ENCODE assay signal across 11 mouse cellular contexts in the genomic region with DNA sequence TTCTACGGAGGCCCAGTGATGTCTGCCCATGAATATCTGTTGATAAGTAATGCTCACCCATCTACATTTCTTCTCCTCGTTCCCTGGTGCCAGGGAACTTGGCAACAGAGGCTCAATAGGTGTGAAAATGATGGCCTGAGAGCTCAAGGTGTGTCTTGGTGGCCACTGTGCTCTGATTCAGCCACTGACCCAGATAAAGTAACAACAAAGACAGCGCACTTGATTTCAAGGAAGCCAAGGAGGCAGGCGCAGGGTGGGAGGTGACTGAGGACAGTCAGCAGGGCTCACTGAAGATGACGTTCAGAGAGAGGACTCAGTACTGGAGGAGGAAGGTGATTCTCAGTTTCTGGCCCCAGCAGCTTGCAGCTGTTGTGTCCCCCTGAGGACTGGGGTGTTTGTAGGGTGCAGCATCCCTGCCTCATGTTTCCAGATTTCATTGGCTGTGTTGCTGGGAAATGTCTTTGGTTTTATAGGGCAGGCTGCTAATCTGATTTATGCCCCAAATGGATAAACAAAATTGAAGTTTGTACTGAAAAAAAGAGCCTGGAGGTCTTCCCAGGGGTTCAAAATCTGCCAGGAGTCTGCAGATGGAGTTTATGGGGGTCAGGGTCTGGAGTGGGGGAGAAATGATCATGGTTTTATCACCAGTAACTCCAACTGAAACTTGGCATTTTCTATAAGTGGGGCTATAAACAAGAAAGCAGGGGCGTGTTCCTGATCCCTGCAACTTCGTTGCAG. TPM values are rescaled to one million over a fixed set of nuclear protein-coding genes. Genes with fewer than 3 reads are reported as not detected.
DNase-seq lines count a peak whose midpoint lies in the region; ATAC-seq and TF ChIP-seq lines count a peak whose summit lies in the region.
"Had no signal": no experiment of that assay in that cellular context is flagged by ENCODE, and none has a peak within 500 bp of the region (broad histone marks: within the 10 kb centered on the region; RNA-seq: fewer than 3 reads in every experiment).

No protein-coding gene starts in this region.

- no peak overlapping the region for H3K4me3 ChIP-seq in forebrain, embryonic 13.5 days
- H3K4me3 ChIP-seq in forebrain, embryonic 11.5 days (ENCODE audit: low read depth, low read length), result no peak overlapping the region
- H3K4me3 ChIP-seq in thymus, adult 2 months (ENCODE audit: control insufficient read depth, insufficient read depth, low read length), result 0 out of 2 replicates have a peak overlapping the region, but pooled peaks have one; percentile 11
- no peak overlapping the region for H3K4me3 ChIP-seq in stomach, embryonic 16.5 days (replicated peaks; ENCODE audit: low read length)
- H3K4me3 ChIP-seq: embryonic facial prominence, embryonic 15.5 days; heart, embryonic 13.5 days had no signal

- no peak overlapping the region; the same call in 1 of the 2 replicates for H3K27ac ChIP-seq in forebrain, embryonic 13.5 days
- H3K27ac ChIP-seq in forebrain, embryonic 11.5 days (ENCODE audit: low read depth, low read length), result no peak overlapping the region
- peak overlapping the region; percentile 21; the same call in 1 of the 2 replicates for H3K27ac ChIP-seq in thymus, adult 2 months (ENCODE audit: control insufficient read depth, insufficient read depth, low read length)
- H3K27ac ChIP-seq in stomach, embryonic 16.5 days (ENCODE audit: low read length), result peak overlapping the region; percentile 38; the same call in 1 of the 2 replicates
- H3K27ac ChIP-seq: embryonic facial prominence, embryonic 15.5 days; heart, embryonic 13.5 days had no signal

- H3K9ac ChIP-seq in forebrain, embryonic 13.5 days, result no peak overlapping the region
- no peak overlapping the region for H3K9ac ChIP-seq in forebrain, embryonic 11.5 days (ENCODE audit: low read length)
- no peak overlapping the region for H3K9ac ChIP-seq in stomach, embryonic 16.5 days (ENCODE audit: low read length)
- H3K9ac ChIP-seq: embryonic facial prominence, embryonic 15.5 days; heart, embryonic 13.5 days had no signal

- peak overlapping the region; percentile 18 for H3K4me2 ChIP-seq in forebrain, embryonic 13.5 days
- no peak overlapping the region for H3K4me2 ChIP-seq in forebrain, embryonic 11.5 days (ENCODE audit: low read depth, low read length, severe bottlenecking)
- 0 out of 2 replicates have a peak overlapping the region, but pooled peaks have one; percentile 4 for H3K4me2 ChIP-seq in stomach, embryonic 16.5 days (ENCODE audit: low read depth, low read length)
- H3K4me2 ChIP-seq: embryonic facial prominence, embryonic 15.5 days; heart, embryonic 13.5 days had no signal

- no peaks in the 10 kb centered on the region for H3K36me3 ChIP-seq in forebrain, embryonic 13.5 days (ENCODE audit: poor library complexity, severe bottlenecking)
- no peaks in the 10 kb centered on the region for H3K36me3 ChIP-seq in forebrain, embryonic 11.5 days (ENCODE audit: control insufficient read depth, insufficient read depth, low read length)
- H3K36me3 ChIP-seq in thymus, adult 2 months (ENCODE audit: control insufficient read depth, insufficient read depth, low read length), result no peaks in the 10 kb centered on the region
- no peaks in the 10 kb centered on the region for H3K36me3 ChIP-seq in stomach, embryonic 16.5 days (ENCODE audit: control insufficient read depth, insufficient read depth, low read length)
- H3K36me3 ChIP-seq: embryonic facial prominence, embryonic 15.5 days; heart, embryonic 13.5 days had no signal

- H3K9me3 ChIP-seq in forebrain, embryonic 13.5 days (replicated peaks), result no peaks in the 10 kb centered on the region
- H3K9me3 ChIP-seq in forebrain, embryonic 11.5 days (ENCODE audit: control insufficient read depth, low read length), result no peaks in the 10 kb centered on the region
- no peaks in the 10 kb centered on the region for H3K9me3 ChIP-seq in stomach, embryonic 16.5 days (replicated peaks; ENCODE audit: control insufficient read depth, low read length)
- H3K9me3 ChIP-seq: embryonic facial prominence, embryonic 15.5 days; heart, embryonic 13.5 days had no signal

- DNase-seq in forebrain, embryonic 11.5 days (ENCODE audit: low spot score), result no peak
- DNase-seq in thymus, adult 2 months, result no peak
- no peak for DNase-seq in thymus, postnatal 10 days (ENCODE audit: low spot score in 2 of 2)
- peak; percentile 9 to 17 for DNase-seq in kidney, postnatal 36 days
- no peak for DNase-seq in left cerebral cortex, adult 9 months (ENCODE audit: low spot score in 2 of 2)
- no peak for DNase-seq in retina, postnatal 1 day
- DNase-seq: B cell, adult 2 months had no signal

- H3K27me3 ChIP-seq in forebrain, embryonic 13.5 days, result peaks cover 26% of the 10 kb centered on the region
- H3K27me3 ChIP-seq in forebrain, embryonic 11.5 days (ENCODE audit: control insufficient read depth, insufficient read depth, low read length), result peaks cover 5% of the 10 kb centered on the region
- no peaks in the 10 kb centered on the region for H3K27me3 ChIP-seq in thymus, adult 2 months (ENCODE audit: control insufficient read depth, insufficient read depth, low read length)
- peaks cover 10% of the 10 kb centered on the region; the same call in 1 of the 2 replicates for H3K27me3 ChIP-seq in stomach, embryonic 16.5 days (ENCODE audit: control insufficient read depth, insufficient read depth, low read length)

- no peak for TF ChIP-seq CTCF in thymus, adult 2 months (IDR thresholded peaks at IDR 0.05; ENCODE audit: borderline replicate concordance, control insufficient read depth, extremely low read depth, insufficient read depth, low read length, poor library complexity)

- peaks cover 66% of the 10 kb centered on the region for H3K4me1 ChIP-seq in forebrain, embryonic 13.5 days
- peaks cover 23% of the 10 kb centered on the region for H3K4me1 ChIP-seq in forebrain, embryonic 11.5 days (replicated peaks; ENCODE audit: control insufficient read depth, insufficient read depth, low read length)
- H3K4me1 ChIP-seq in thymus, adult 2 months (replicated peaks; ENCODE audit: control insufficient read depth, insufficient read depth, low read length), result peaks cover 51% of the 10 kb centered on the region
- H3K4me1 ChIP-seq in stomach, embryonic 16.5 days (ENCODE audit: control insufficient read depth, insufficient read depth, low read length), result peaks cover 21% of the 10 kb centered on the region

- WGBS in forebrain, embryonic 13.5 days, result 49% methylated on average over 7 of the region's 7 CpGs
- 47% methylated on average over 7 of the region's 7 CpGs for WGBS in forebrain, embryonic 11.5 days
- WGBS in thymus, adult 2 months, result 50% methylated on average over 7 of the region's 7 CpGs
- 44% methylated on average over 7 of the region's 7 CpGs for WGBS in stomach, embryonic 16.5 days

- ATAC-seq in forebrain, embryonic 13.5 days, result no peak
- ATAC-seq in forebrain, embryonic 11.5 days (replicated peaks; ENCODE audit: low FRiP score), result no peak
- ATAC-seq in stomach, embryonic 16.5 days (ENCODE audit: insufficient read depth, low FRiP score), result peak; percentile 45

- no peak for TF ChIP-seq POLR2A in thymus, adult 2 months (IDR thresholded peaks at IDR 0.05; ENCODE audit: control insufficient read depth, extremely low read depth, insufficient read depth, low read length, poor library complexity)

RNA-seq across cellular contexts. Expression of gene Syt13, which starts 2.7 kb away (rescaled TPM):
- polyA plus RNA-seq in forebrain, embryonic 13.5 days (2015; fragmentation: Nextera tagmentation; extraction: Ambion mirVana), result 18.5 and 37.1 TPM in 2 replicates
- polyA plus RNA-seq in forebrain, embryonic 11.5 days (2014; fragmentation: Nextera tagmentation; extraction: Ambion mirVana), result 6.1 and 6.2 TPM in 2 replicates
- polyA plus RNA-seq in thymus, adult 2 months (2012; rRNA removed), result 51.8 and 59.6 TPM in 2 replicates
- 12.7 and 12.9 TPM in 2 replicates for polyA plus RNA-seq in stomach, embryonic 16.5 days (2015; fragmentation: Nextera tagmentation; extraction: Ambion mirVana)

Comparison
In these comparisons a context has a peak if more than half of its experiments do, and no peak if none do; other contexts are left out.
1. H3K27ac ChIP-seq: peak in thymus, adult 2 months (single experiment) and stomach, embryonic 16.5 days (single experiment); none in forebrain, embryonic 13.5 days (single experiment) and forebrain, embryonic 11.5 days (single experiment).
2. DNase-seq: peak in kidney, postnatal 36 days (2 of 2); none in forebrain, embryonic 11.5 days (single experiment), thymus, adult 2 months (single experiment), thymus, postnatal 10 days (0 of 2), left cerebral cortex, adult 9 months (0 of 2) and retina, postnatal 1 day (single experiment).